Mouse (Mus musculus): ENCODE results near the gene Gcnt2.

DNA sequence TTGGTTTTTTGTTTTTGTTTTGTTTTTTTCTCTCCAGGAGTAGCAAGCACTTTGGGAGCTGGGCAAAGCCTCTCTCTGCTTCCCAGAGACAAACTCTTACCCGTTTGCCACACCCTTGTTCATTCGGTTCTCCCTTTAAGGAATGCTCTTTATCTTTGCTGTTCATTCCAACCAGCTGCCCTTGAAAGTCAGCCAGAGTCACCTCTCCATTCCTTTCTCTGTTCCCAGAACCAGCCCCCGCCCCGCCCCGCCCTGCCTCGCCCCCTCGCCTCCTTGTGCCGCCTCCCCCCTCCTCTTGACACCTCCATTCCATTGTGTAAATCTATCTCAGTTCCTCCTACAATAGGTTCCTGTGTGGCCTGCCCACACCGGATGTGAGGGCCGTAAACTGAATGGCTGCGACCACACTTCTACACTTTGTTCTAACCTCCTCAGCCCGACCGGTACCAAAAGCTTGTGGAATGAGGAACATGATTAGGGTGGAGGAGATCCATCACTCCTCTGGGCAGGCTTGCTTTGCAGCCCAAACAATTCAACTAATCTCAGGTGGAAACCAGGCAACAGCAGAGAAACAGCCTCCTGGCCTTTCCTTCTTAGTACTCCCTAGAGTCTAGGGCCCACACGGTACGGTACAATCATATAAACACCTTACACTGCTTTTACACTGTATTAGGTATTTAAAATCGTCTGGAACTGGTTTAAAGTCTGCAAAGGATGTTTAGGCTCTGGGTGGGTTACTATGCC lies 9.5 kb downstream of the Gcnt2 start:
- TF ChIP-seq CTCF (IDR thresholded peaks at IDR 0.05; ENCODE audit: low read depth), result no peak
- no peak for TF ChIP-seq EP300 (IDR thresholded peaks at IDR 0.05; ENCODE audit: low read depth)

Data from liver, postnatal 0 days (tissue).